Mouse (Mus musculus) lung, postnatal 0 days (tissue): ENCODE data around the gene 9230112D13Rik.

Experiments
- CTCF ChIP-seq: IDR thresholded peaks from 2 replicates; pipeline ENCODE4 v1.5.1; 2016; ENCODE audit warnings: antibody characterized with exemption, mild to moderate bottlenecking
- EP300 ChIP-seq: IDR thresholded peaks from 2 replicates; pipeline ENCODE4 v1.6.1; 2016; ENCODE audit warnings: antibody characterized with exemption, mild to moderate bottlenecking, control low read depth

DNA sequence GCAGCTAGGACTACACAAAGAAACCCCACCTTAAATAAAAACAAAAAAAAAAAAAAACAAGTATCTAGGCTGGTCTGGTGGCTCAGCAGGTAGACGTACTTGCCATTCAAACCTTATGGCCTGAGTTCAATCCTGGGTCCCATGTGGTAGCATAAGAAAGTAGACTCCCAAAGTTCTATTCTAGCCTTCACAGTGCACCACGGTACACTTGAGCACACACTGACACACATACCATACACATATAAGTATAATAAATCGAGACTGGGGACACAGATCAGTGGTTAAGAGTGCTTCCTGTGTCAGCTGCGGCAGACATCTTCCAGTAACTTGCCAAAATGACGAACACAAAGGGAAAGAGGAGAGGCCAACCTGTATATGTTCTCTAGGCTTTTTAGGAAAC, 6.7 kb downstream of the 9230112D13Rik start:
- TF ChIP-seq EP300 (no peak), CTCF (no peak)
